Mouse (Mus musculus) kidney, embryonic 15.5 days (tissue): ENCODE data around the gene Bach2. TPM values are rescaled to one million over a fixed set of nuclear protein-coding genes. Genes with fewer than 3 reads are reported as not detected.

ENCODE experiments used
- ATAC-seq: fragments of 200-750 bp; cut with Nextera tagmentation; replicated peaks from 2 replicates; pipeline ENCODE4 v1.8.0; 2017; ENCODE audit warnings: moderate TSS enrichment; ENCODE audit not compliant: low FRiP score
- H3K27ac ChIP-seq: fragments of 300-500 bp; sonication (generic); 2 replicates; pipeline ENCODE4 v1.5.1; 2015; ENCODE audit warnings: mild to moderate bottlenecking, inconsistent platforms
- H3K27me3 ChIP-seq: fragments of 300-500 bp; sonication (generic); 2 replicates; pipeline ENCODE4 v1.6.1; 2015; ENCODE audit warnings: inconsistent platforms
- H3K36me3 ChIP-seq: fragments of 300-500 bp; sonication (generic); 2 replicates; pipeline ENCODE4 v1.6.1; 2015; ENCODE audit warnings: inconsistent platforms
- H3K4me1 ChIP-seq: fragments of 300-500 bp; sonication (generic); 2 replicates; pipeline ENCODE4 v1.6.1; 2015; ENCODE audit warnings: inconsistent platforms
- H3K4me2 ChIP-seq: fragments of 300-500 bp; sonication (generic); 2 replicates; pipeline ENCODE4 v1.6.1; 2015; ENCODE audit warnings: moderate library complexity, mild to moderate bottlenecking, inconsistent platforms
- H3K4me3 ChIP-seq: fragments of 300-500 bp; sonication (generic); replicated peaks from 2 replicates; pipeline ENCODE4 v1.5.1; 2015; ENCODE audit warnings: mild to moderate bottlenecking, inconsistent platforms
- H3K9ac ChIP-seq: fragments of 300-500 bp; sonication (generic); 2 replicates; pipeline ENCODE4 v1.6.1; 2015; ENCODE audit warnings: mild to moderate bottlenecking, inconsistent platforms
- H3K9me3 ChIP-seq: fragments of 300-500 bp; sonication (generic); replicated peaks from 2 replicates; pipeline ENCODE4 v1.6.1; 2016; ENCODE audit warnings: inconsistent platforms
- WGBS: fragments of 180-500 bp; shearing (Covaris S2); methylation state at CpG from one replicate; pipeline ENCODE4 v1.1.7; 2015; ENCODE audit warnings: mixed read lengths; 5-methylcytosine and 5-hydroxymethylcytosine counted together
- polyA plus RNA-seq: library from polyadenylated mRNA; unstranded; fragments of >200 nt; fragmentation: Nextera tagmentation; extraction: Ambion mirVana; gene quantifications from 2 replicates; pipeline ENCODE4 v1.2.1, GENCODE M21; 2015

Gene Bach2
- polyA plus RNA-seq, 1 experiment from 2014 or later = 8.8 TPM

DNA sequence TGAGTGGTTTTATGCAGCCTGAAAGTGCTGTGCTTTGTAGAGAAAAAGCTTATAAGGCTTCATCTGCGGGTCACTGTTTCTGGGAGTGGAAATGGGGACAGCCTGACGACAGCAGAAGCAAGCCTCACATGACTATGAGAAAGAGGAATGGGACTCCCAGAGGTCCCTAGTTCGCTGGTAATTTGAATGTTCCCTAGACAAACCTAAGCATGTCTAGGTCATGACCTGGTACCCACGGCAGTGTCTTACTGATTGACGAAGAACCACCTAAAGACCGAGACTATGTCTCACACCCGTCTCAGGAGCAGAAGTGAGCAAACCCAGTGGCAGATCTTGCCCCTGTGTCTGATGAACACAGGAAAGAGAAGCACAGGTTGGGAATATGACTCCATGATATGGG is 325.8 kb downstream of the Bach2 start:
- H3K36me3 ChIP-seq = peaks cover 18% of the 10 kb centered on the region
- H3K27ac ChIP-seq = no peak overlapping the region
- no peaks in the 10 kb centered on the region for H3K9me3 ChIP-seq
- ATAC-seq = no peak
- H3K4me1 ChIP-seq = peaks cover 16% of the 10 kb centered on the region
- no peaks in the 10 kb centered on the region for H3K27me3 ChIP-seq
- H3K4me2 ChIP-seq = no peak overlapping the region
- WGBS = 81% methylated on average over 7 of the region's 7 CpGs
- no peak overlapping the region for H3K4me3 ChIP-seq
- no peak overlapping the region for H3K9ac ChIP-seq

DNA sequence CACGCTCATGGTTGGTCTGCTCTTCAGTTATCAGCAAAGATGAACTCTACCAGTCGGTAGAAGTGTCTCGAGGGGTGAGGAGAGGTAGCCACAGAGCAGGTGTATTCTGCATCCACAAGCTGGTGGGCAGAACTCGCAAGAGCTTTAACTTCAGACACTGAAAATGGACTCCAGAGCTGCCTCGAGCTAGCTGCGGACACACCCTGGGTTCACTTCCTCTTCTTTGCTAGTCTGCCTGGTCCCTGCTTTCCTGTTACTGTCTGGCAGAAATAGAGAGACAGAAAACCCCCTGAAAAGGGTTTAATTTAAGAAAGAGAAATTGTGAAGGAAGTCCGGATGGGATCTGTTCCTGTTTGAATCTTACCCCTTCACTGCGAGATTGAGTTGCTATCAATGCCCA is 326.3 kb downstream of the Bach2 start:
- Histone ChIP-seq H3K4me3 (no peak overlapping the region), H3K36me3 (peaks cover 18% of the 10 kb centered on the region), H3K4me2 (no peak overlapping the region), H3K4me1 (peaks cover 19% of the 10 kb centered on the region), H3K27me3 (no peaks in the 10 kb centered on the region), H3K27ac (no peak overlapping the region), H3K9ac (no peak overlapping the region), H3K9me3 (no peaks in the 10 kb centered on the region)
- WGBS = 84% methylated on average over 8 of the region's 8 CpGs
- ATAC-seq = no peak

DNA sequence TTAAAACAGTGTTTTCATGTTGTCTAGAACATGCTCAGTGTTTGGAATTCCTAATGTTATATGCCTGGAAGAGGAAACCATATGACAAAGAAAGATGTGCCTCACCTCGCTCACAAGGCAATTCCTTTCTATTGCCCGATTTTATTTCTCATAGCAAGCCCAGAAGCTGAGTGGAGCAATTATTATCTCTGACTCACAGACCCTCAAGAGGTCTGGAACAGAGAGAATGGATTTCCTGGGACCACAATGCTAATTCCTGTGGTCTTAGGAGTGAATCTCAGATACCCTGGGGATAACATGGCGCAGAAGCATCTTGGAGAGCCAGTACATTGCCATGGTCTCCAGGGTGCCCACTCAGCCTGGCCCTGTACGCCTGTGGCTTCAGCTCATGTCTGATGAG is 330.4 kb downstream of the Bach2 start:
- WGBS = 84% methylated on average over 4 of the region's 4 CpGs

DNA sequence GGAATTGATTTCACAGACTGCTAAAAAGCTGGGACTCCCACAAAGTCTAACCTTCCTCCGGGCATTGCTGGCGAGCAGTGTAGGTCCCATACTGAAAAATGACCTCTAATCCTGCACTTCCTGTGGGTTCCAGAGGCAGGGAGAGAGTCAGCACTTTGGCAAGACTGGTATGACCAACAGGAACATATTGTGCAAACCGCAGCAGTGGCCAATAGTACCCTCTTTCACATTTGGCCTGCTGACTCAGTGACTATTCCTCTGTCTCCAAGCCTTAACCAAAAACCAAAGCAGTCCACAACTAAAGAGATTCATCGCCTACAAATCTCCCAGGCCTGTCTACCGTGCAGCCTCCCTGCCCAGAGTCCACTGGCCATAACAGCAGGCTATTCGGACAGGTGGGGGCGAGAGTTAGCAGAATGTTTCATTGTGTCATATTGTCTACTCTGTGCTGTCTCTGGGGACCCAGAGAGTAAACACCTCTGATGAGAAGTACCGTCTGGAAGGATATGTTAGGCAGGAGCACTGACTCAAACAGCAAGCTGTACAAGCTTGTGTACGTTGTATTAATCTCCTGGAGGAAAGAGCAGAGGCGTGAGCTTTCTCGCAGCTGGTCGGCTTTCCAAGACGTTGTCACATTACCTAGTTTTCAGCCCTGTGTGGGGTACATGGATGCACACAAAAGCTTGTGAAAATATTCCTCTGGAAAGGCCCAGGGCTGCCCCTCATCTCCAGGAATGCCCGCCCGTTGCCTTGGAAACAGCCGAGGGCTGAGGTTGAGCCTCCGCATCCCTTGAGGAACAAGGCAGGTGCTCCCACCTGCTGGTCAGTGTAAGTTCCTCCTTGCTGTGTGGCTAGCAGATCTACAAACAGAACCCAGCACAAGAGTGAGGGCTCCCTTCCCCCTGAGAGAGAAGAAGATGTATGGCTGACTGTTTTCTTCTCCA is 331.7 kb downstream of the Bach2 start:
- H3K27me3 ChIP-seq = no peaks in the 10 kb centered on the region
- H3K4me3 ChIP-seq = no peak overlapping the region
- peaks cover 10% of the 10 kb centered on the region; the same call in 1 of the 2 replicates for H3K4me1 ChIP-seq
- no peaks in the 10 kb centered on the region for H3K9me3 ChIP-seq
- no peak overlapping the region for H3K4me2 ChIP-seq
- no peaks in the 10 kb centered on the region; the same call in 1 of the 2 replicates for H3K36me3 ChIP-seq
- ATAC-seq = no peak
- H3K27ac ChIP-seq = no peak overlapping the region
- no peak overlapping the region for H3K9ac ChIP-seq
- WGBS = 61% methylated on average over 17 of the region's 17 CpGs

More for the DNA sequence above, 330.4 kb downstream of the Bach2 start:
- no peak for ATAC-seq
- Histone ChIP-seq H3K4me2 (no peak overlapping the region), H3K4me3 (no peak overlapping the region), H3K27me3 (no peaks in the 10 kb centered on the region), H3K27ac (no peak overlapping the region), H3K36me3 (no peaks in the 10 kb centered on the region; the same call in 1 of the 2 replicates), H3K9me3 (no peaks in the 10 kb centered on the region), H3K4me1 (peaks cover 10% of the 10 kb centered on the region; the same call in 1 of the 2 replicates), H3K9ac (no peak overlapping the region)

DNA sequence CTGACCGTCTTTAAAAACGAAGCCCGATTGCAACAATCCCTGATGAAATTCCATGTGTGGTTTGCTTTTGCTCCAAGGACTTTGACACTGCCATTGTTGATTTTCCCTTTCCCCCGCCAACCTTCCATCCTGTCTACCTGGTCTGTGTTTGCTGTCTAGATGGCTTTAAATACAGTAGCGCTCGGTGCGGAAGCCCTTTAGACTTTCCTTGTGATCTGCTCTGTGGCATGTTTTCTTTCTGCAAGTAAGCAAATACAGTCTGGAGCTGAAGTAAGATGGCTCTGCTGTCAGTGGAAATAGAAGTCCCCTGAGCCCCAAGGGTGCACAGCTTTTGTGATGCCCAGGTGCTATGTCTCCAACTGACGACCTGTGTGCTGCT is 332.3 kb downstream of the Bach2 start:
- Histone ChIP-seq H3K27ac (no peak overlapping the region), H3K9ac (no peak overlapping the region), H3K9me3 (no peaks in the 10 kb centered on the region), H3K4me2 (no peak overlapping the region), H3K36me3 (no peaks in the 10 kb centered on the region; the same call in 1 of the 2 replicates), H3K4me1 (peaks cover 10% of the 10 kb centered on the region; the same call in 1 of the 2 replicates), H3K4me3 (no peak overlapping the region), H3K27me3 (no peaks in the 10 kb centered on the region)
- no peak for ATAC-seq
- WGBS = 71% methylated on average over 8 of the region's 8 CpGs

DNA sequence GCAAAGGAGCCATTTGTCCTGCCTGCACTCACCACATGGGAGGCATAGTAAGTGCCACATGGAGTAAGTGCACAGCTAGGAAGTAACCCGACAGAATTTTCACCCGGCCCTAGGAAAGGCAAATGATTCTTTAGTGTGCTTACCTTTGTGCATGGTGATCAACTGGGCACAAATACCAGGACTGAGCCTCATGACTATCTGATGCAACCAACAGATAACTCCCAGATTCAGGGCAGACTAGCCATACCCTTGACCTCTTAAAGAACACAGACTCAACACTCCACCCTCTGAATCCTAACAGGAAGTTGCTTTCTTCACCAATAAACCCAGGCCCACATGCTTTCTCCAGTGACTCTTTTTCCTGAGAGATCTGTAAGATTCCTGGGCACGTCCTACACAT is 332.8 kb downstream of the Bach2 start:
- 56% methylated on average over 3 of the region's 3 CpGs for WGBS
- Histone ChIP-seq H3K36me3 (no peaks in the 10 kb centered on the region; the same call in 1 of the 2 replicates), H3K27me3 (no peaks in the 10 kb centered on the region), H3K27ac (no peak overlapping the region), H3K4me2 (no peak overlapping the region), H3K9ac (no peak overlapping the region), H3K4me3 (no peak overlapping the region), H3K4me1 (peaks cover 10% of the 10 kb centered on the region; the same call in 1 of the 2 replicates), H3K9me3 (no peaks in the 10 kb centered on the region)
- no peak for ATAC-seq

DNA sequence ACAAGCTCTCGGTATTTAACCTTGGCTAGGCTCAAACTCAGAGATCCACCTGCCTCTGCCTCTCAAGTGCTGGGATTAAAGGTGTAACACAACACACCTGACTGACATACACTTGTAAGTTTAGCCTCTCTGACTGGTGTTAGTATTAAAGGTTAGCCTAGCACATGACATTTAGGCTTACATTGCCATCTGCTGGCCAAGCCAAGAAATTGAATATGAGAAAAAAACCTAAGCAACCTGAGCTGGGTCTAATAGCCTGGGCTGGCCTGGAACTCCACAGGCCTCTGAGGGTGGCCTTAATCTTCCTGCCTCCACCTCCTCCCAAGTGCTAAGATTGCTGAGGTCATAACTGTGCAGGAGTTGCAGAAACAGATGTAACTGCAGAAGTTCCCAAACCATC is 333.5 kb downstream of the Bach2 start:
- no peaks in the 10 kb centered on the region for H3K9me3 ChIP-seq

DNA sequence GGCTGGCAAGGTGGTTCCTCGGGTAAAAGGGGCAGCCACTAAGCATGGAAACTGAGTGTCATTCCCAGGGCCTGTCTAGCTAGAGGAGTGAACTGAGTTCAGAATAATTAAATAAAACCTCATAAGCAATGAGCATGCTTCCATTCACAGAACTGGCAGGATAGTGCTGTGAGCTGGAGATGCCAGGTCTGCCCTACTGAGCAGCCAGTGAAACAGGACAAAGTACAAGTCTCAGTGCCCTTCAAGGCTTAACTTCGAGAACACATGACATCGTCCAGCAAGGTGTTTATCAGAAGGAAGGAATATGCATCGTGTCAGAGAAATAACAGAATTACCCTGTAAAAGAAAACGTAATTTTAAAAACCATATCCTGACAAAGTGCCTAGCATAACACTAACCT is 335.0 kb downstream of the Bach2 start:
- Histone ChIP-seq H3K4me3 (no peak overlapping the region), H3K9ac (no peak overlapping the region), H3K27me3 (no peaks in the 10 kb centered on the region), H3K36me3 (no peaks in the 10 kb centered on the region; the same call in 1 of the 2 replicates), H3K27ac (no peak overlapping the region), H3K9me3 (no peaks in the 10 kb centered on the region), H3K4me2 (no peak overlapping the region), H3K4me1 (peaks cover 10% of the 10 kb centered on the region; the same call in 1 of the 2 replicates)
- 90% methylated on average over 5 of the region's 5 CpGs for WGBS
- ATAC-seq = no peak

More for the DNA sequence above, 333.5 kb downstream of the Bach2 start:
- Histone ChIP-seq H3K4me1 (peaks cover 10% of the 10 kb centered on the region; the same call in 1 of the 2 replicates), H3K27me3 (no peaks in the 10 kb centered on the region), H3K4me3 (no peak overlapping the region), H3K36me3 (no peaks in the 10 kb centered on the region; the same call in 1 of the 2 replicates), H3K4me2 (no peak overlapping the region), H3K27ac (no peak overlapping the region), H3K9ac (no peak overlapping the region)
- WGBS = 58% methylated on average over 1 of the region's 1 CpGs
- ATAC-seq = peak; percentile 52; the same call in 1 of the 2 replicates

DNA sequence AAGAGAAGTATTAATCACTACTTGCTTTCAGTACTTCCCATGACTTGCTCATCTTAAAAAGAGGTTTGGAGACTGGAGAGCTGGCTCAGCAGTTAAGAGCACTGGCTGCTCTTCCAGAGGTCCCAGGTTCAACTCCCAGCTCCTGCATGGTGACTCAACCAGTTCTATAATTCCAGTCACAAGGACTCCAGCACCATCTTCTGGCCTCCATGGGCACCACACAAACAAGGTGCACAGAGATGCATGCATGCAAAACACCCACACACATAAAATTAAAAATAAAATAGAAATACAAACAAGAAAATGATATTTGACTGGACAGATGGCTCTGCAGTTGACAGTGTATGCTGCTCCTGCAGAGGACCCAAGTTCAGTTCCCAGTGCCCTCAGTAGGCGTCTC is 336.0 kb downstream of the Bach2 start:
- H3K4me2 ChIP-seq = no peak overlapping the region
- no peaks in the 10 kb centered on the region for H3K9me3 ChIP-seq
- 91% methylated on average over 1 of the region's 1 CpGs for WGBS
- H3K36me3 ChIP-seq = no peaks in the 10 kb centered on the region; the same call in 1 of the 2 replicates
- H3K4me3 ChIP-seq = no peak overlapping the region
- ATAC-seq = no peak
- H3K9ac ChIP-seq = no peak overlapping the region
- H3K4me1 ChIP-seq = peaks cover 10% of the 10 kb centered on the region; the same call in 1 of the 2 replicates
- H3K27me3 ChIP-seq = no peaks in the 10 kb centered on the region
- H3K27ac ChIP-seq = no peak overlapping the region

DNA sequence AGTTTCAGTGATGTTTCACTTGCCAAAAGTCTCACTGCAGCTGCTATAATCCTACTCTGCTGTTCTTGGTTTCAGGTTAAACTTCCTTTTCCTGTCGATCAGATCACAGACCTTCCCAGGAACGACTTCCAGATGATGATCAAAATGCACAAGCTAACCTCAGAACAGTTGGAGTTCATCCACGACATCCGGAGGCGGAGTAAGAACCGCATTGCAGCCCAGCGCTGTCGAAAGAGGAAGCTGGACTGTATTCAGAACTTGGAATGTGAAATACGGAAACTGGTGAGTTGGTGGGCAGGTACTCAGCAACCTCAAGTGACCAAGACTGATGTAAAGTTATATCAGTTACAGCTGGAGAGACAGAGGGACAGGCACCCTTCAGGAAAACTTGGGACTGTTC is 336.6 kb downstream of the Bach2 start:
- H3K4me2 ChIP-seq = no peak overlapping the region
- no peak overlapping the region for H3K27ac ChIP-seq
- WGBS = 58% methylated on average over 9 of the region's 9 CpGs
- no peaks in the 10 kb centered on the region; the same call in 1 of the 2 replicates for H3K36me3 ChIP-seq
- H3K4me3 ChIP-seq = no peak overlapping the region
- H3K9ac ChIP-seq = no peak overlapping the region
- no peaks in the 10 kb centered on the region for H3K9me3 ChIP-seq
- ATAC-seq = no peak
- H3K4me1 ChIP-seq = peaks cover 5% of the 10 kb centered on the region; the same call in 1 of the 2 replicates
- H3K27me3 ChIP-seq = no peaks in the 10 kb centered on the region

DNA sequence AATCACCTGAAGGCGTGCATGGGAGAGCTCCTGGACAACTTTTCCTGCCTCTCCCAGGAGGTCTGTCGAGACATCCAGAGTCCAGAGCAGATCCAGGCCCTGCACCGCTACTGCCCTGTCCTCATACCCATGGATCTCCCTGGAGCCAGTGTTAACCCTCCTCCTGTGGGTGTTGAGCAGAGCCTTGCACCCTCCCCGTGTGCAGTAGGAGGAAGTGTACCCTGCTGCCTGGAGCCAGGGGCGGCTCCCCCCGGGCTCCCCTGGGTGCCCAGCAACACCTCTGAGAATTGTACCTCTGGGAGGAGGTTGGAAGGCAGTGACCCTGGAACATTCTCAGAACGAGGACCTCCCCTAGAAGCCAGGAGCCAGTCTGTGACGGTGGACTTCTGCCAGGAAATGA is 341.2 kb downstream of the Bach2 start:
- no peak for ATAC-seq
- 75% methylated on average over 8 of the region's 8 CpGs for whole genome bisulfite sequencing
- H3K4me1 ChIP-seq = no peaks in the 10 kb centered on the region

DNA sequence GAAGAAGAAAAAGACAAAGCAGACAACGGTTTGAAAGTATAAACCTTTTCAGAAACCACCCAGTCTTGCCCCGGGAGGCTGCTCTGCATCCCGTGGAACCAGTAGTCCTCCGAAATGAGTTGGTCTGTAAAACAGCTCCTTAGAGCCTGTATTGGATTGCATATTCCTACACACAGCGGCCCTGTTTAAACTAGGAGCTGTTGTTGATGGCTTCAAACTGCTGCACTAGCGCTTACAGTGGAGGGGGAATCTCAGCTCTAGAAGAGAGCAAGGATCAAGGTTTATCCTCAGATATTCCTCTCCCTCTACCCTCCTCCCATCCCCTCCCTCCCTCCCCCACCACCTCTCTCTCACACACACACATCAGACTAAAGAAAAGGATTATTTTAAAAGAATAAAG is 345.6 kb downstream of the Bach2 start:
- Histone ChIP-seq H3K4me1 (no peaks in the 10 kb centered on the region), H3K9me3 (no peaks in the 10 kb centered on the region), H3K9ac (no peak overlapping the region), H3K36me3 (peaks cover 6% of the 10 kb centered on the region; the same call in 1 of the 2 replicates), H3K4me2 (no peak overlapping the region), H3K27me3 (no peaks in the 10 kb centered on the region), H3K4me3 (no peak overlapping the region), H3K27ac (no peak overlapping the region)
- ATAC-seq = no peak
- 73% methylated on average over 6 of the region's 6 CpGs for WGBS

More for the DNA sequence above, 341.2 kb downstream of the Bach2 start:
- Histone ChIP-seq H3K27me3 (no peaks in the 10 kb centered on the region), H3K36me3 (peaks cover 6% of the 10 kb centered on the region; the same call in 1 of the 2 replicates), H3K4me2 (no peak overlapping the region), H3K4me3 (no peak overlapping the region), H3K9ac (no peak overlapping the region), H3K9me3 (no peaks in the 10 kb centered on the region), H3K27ac (no peak overlapping the region)
